23 mouse cellular contexts compared by ENCODE assay signal in the genomic region with DNA sequence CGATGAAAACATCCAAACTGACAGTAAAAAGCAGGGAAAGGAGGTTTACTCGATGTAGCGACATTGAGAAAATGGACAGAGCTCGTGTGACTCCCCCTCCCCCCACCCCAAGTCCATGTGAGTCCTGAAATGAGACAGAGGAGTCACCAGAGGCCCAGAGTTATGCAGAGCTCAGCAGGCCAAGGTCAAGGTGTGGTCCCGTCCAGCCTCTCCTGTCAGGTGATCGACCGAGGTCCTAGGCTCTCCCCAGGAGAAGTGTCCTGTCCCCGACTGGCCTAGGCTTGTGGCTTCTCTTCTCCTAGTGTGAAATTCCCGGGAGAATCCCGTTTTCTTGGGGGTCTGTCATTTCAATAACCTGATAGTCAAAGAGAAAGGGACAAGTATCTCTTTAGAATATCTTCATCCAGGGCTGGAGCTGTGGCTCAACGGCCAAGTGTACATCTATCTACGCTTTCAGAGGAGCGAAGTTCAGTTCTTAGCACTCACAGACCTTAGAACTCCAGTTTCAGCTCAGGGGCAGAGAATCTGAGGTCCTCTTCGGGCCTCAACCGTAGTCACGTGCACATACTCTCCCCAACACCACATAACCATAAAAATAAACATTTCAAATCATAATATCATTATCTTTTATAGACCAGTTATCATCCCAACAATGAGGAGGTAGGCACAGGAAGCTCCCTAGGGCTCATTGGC. TPM values are rescaled to one million over a fixed set of nuclear protein-coding genes. Genes with fewer than 3 reads are reported as not detected.
"Had no signal": no experiment of that assay in that cellular context is flagged by ENCODE, and none has a peak within 500 bp of the region (broad histone marks: within the 10 kb centered on the region; RNA-seq: fewer than 3 reads in every experiment).

No protein-coding gene starts in this region.

- DNase-seq: lung, adult 18-20 months; lung, embryonic 14.5 days; lung, postnatal 10 days; lung, postnatal 4 days; midbrain, embryonic 14.5 days; retina, postnatal 1 day; right cerebral cortex, adult 18-20 months; right cerebral cortex, postnatal 25 days; right cerebral cortex, postnatal 4 days; spleen, adult 18-20 months; thymus, adult 18-20 months; thymus, postnatal 14 days; thymus, postnatal 36 days had no signal

- H3K27ac ChIP-seq: midbrain, embryonic 12.5 days; neural tube, embryonic 13.5 days; neural tube, embryonic 15.5 days had no signal

- ATAC-seq: midbrain, embryonic 16.5 days had no signal

- H3K4me3 ChIP-seq: midbrain, embryonic 12.5 days; myocyte; neural tube, embryonic 13.5 days; neural tube, embryonic 15.5 days had no signal

- H3K36me3 ChIP-seq: midbrain, embryonic 12.5 days; neural tube, embryonic 13.5 days; neural tube, embryonic 15.5 days had no signal

- H3K27me3 ChIP-seq: neural tube, embryonic 13.5 days; neural tube, embryonic 15.5 days had no signal

- H3K9me3 ChIP-seq: midbrain, embryonic 12.5 days; neural tube, embryonic 13.5 days; neural tube, embryonic 15.5 days had no signal

- H3K9ac ChIP-seq: lung, embryonic 14.5 days; midbrain, embryonic 12.5 days; neural tube, embryonic 13.5 days; neural tube, embryonic 15.5 days had no signal

- H3K4me2 ChIP-seq: lung, embryonic 14.5 days; midbrain, embryonic 12.5 days; neural tube, embryonic 13.5 days; neural tube, embryonic 15.5 days had no signal

RNA-seq across cellular contexts. Expression of a gene that starts 24.4 kb away (rescaled TPM):
- total RNA-seq: megakaryocyte, adult 5-6 weeks; megakaryocyte-erythroid progenitor cell, adult 5-6 weeks had no signal
- polyA plus RNA-seq: lung, embryonic 14.5 days; lung, embryonic 16.5 days; midbrain, embryonic 12.5 days; midbrain, embryonic 14.5 days; myocyte; neural tube, embryonic 11.5 days; neural tube, embryonic 13.5 days; neural tube, embryonic 15.5 days; small intestine, adult 2 months had no signal
